Mouse (Mus musculus): ENCODE measurements around the gene Pdilt. TPM values are rescaled to one million over a fixed set of nuclear protein-coding genes. Genes with fewer than 3 reads are reported as not detected.

Pdilt gene
- polyA plus RNA-seq, 1 experiment from 2014 or later: not detected

Other genes with a start within 250 kb of the Pdilt start
- not detected in 2 replicates for gene Gp2, start 64.2 kb downstream of the Pdilt start, polyA plus RNA-seq (2015; fragmentation: Nextera tagmentation; extraction: Ambion mirVana)
- not detected in 2 replicates for gene Umod, start 44.2 kb downstream of the Pdilt start, polyA plus RNA-seq (2015; fragmentation: Nextera tagmentation; extraction: Ambion mirVana)
- gene Acsm5, start 4.0 kb downstream of the Pdilt start, polyA plus RNA-seq (2015; fragmentation: Nextera tagmentation; extraction: Ambion mirVana): not detected in 2 replicates
- gene Acsm2, start 30.9 kb upstream of the Pdilt start, polyA plus RNA-seq (2015; fragmentation: Nextera tagmentation; extraction: Ambion mirVana): 0.15 and 0.16 TPM in 2 replicates
- gene Acsm1, start 83.5 kb upstream of the Pdilt start, polyA plus RNA-seq (2015; fragmentation: Nextera tagmentation; extraction: Ambion mirVana): 0.28 and 0.52 TPM in 2 replicates
- 11.7 and 21.4 TPM in 2 replicates for gene Acsm4, start 166.5 kb upstream of the Pdilt start, polyA plus RNA-seq (2015; fragmentation: Nextera tagmentation; extraction: Ambion mirVana)
- 67.7 and 70.2 TPM in 2 replicates for gene Thumpd1, start 197.3 kb upstream of the Pdilt start, polyA plus RNA-seq (2015; fragmentation: Nextera tagmentation; extraction: Ambion mirVana)
- gene Acsm3, start 237.4 kb upstream of the Pdilt start, polyA plus RNA-seq (2015; fragmentation: Nextera tagmentation; extraction: Ambion mirVana): 0.52 and 0.54 TPM in 2 replicates